Mouse (Mus musculus) lung, adult 2 months (tissue): ENCODE measurements around the gene Ruvbl1.

Source experiments
- CTCF ChIP-seq: fragments of 200-500 bp; IDR thresholded peaks from 2 replicates; pipeline ENCODE4 v1.5.1; 2011; ENCODE audit warnings: mild to moderate bottlenecking, low read length, control low read depth; ENCODE audit not compliant: insufficient read depth
- POLR2A ChIP-seq: fragments of 200-500 bp; IDR thresholded peaks from 2 replicates; pipeline ENCODE4 v1.6.1; 2011; ENCODE audit warnings: low read depth, mild to moderate bottlenecking, control low read depth, low read length, borderline replicate concordance; ENCODE audit errors: extremely low read depth

- TF ChIP-seq CTCF (no peak), POLR2A (no peak)
Measured at GRCm38 (mm10) chr6:88490629-88491354, 25.6 kb downstream of the Ruvbl1 start.
